Mouse (Mus musculus): ENCODE results near the gene Gpc5. TPM values are rescaled to one million over a fixed set of nuclear protein-coding genes. Genes with fewer than 3 reads are reported as not detected.

Gene Gpc5
- total RNA-seq, 2 experiments from 2014 or later = 37.8 to 38.6 TPM

- DNase-seq = no peak
Observed at GRCm38 (mm10) chr14:115580466-115581255, 488.6 kb downstream of the Gpc5 start.

- DNase-seq = no peak
Observed at GRCm38 (mm10) chr14:115581256-115581633, 489.2 kb downstream of the Gpc5 start.

GRCm38 (mm10) chr14:115600259-115601029 lies 508.4 kb downstream of the Gpc5 start:
- DNase-seq = no peak

GRCm38 (mm10) chr14:115614154-115614553 lies 522.1 kb downstream of the Gpc5 start:
- no peak for DNase-seq

GRCm38 (mm10) chr14:115616305-115616704 lies 524.3 kb downstream of the Gpc5 start:
- DNase-seq = no peak

- no peak for DNase-seq
Observed at GRCm38 (mm10) chr14:115616846-115617245, 524.8 kb downstream of the Gpc5 start.

- no peak for DNase-seq
Observed at GRCm38 (mm10) chr14:115620473-115620872, 528.5 kb downstream of the Gpc5 start.

- no peak for DNase-seq
Observed at GRCm38 (mm10) chr14:115631160-115631898, 539.3 kb downstream of the Gpc5 start.

- DNase-seq = no peak
Observed at GRCm38 (mm10) chr14:115633311-115633710, 541.3 kb downstream of the Gpc5 start.

GRCm38 (mm10) chr14:115679875-115680274 lies 587.9 kb downstream of the Gpc5 start:
- DNase-seq = no peak

GRCm38 (mm10) chr14:115746013-115746412 lies 654.0 kb downstream of the Gpc5 start:
- DNase-seq = no peak

GRCm38 (mm10) chr14:115760241-115760640 lies 668.2 kb downstream of the Gpc5 start:
- DNase-seq = no peak

- DNase-seq = no peak
Observed at GRCm38 (mm10) chr14:115779382-115780177, 687.6 kb downstream of the Gpc5 start.

GRCm38 (mm10) chr14:115804751-115805150 lies 712.7 kb downstream of the Gpc5 start:
- DNase-seq = no peak

- DNase-seq = no peak
Observed at GRCm38 (mm10) chr14:115819021-115819420, 727.0 kb downstream of the Gpc5 start.

- peak in 1 of 2 experiments; percentile 14 for DNase-seq
Observed at GRCm38 (mm10) chr14:115821657-115822056, 729.6 kb downstream of the Gpc5 start.

- DNase-seq = no peak
Observed at GRCm38 (mm10) chr14:115830485-115830884, 738.5 kb downstream of the Gpc5 start.

- peak; percentile 61 to 68 for DNase-seq
Observed at GRCm38 (mm10) chr14:115831219-115831755, 739.3 kb downstream of the Gpc5 start.

GRCm38 (mm10) chr14:115831854-115832625 lies 740.0 kb downstream of the Gpc5 start:
- no peak for DNase-seq

- no peak for DNase-seq
Observed at GRCm38 (mm10) chr14:115843783-115844182, 751.8 kb downstream of the Gpc5 start.

Data from layer of hippocampus, postnatal 36 days (tissue).